In genomic region chr10:4646851-4647250, GRCm38 (mm10) we compare ENCODE assay signal across 22 mouse cellular contexts. TPM values are rescaled to one million over a fixed set of nuclear protein-coding genes. Genes with fewer than 3 reads are reported as not detected.
A peak's percentile ranks its signal among the peaks of the same experiment; 100 is the strongest.
DNase-seq lines count a peak whose midpoint lies in the region; ATAC-seq lines count a peak whose summit lies in the region.
"Had no signal": no experiment of that assay in that cellular context is flagged by ENCODE, and none has a peak within 500 bp of the region (broad histone marks: within the 10 kb centered on the region; RNA-seq: fewer than 3 reads in every experiment).

No protein-coding gene starts in this region.

- no peak for DNase-seq in frontal cortex, postnatal 10 days (ENCODE audit: low spot score in 2 of 2)
- DNase-seq in heart, postnatal 4 days: no peak
- DNase-seq in kidney, postnatal 25 days: no peak
- DNase-seq: adrenal gland, adult 8-10 months; adrenal gland, postnatal 14 days; adrenal gland, postnatal 36 days; B cell, adult 2 months; cerebellum, adult 11 months; cerebellum, adult 18-20 months; cerebellum, adult 8-10 months; cerebellum, adult 9-11 months; cerebellum, postnatal 14 days; cerebellum, postnatal 36 days; embryo, embryonic 11 days; forebrain, postnatal 0 days had no signal

- ATAC-seq in frontal cortex, adult (ENCODE audit: low TSS enrichment): peak; percentile 50; the same call in 1 of the 2 replicates
- peak; percentile 56; the same call in 1 of the 2 replicates for ATAC-seq in megakaryocyte, adult 5-6 weeks (ENCODE audit: poor library complexity, severe bottlenecking)
- ATAC-seq: activated CD4-positive, CD25-positive, alpha-beta regulatory T cell, adult 4 months; CD4-positive, CD25-positive, alpha-beta regulatory T cell, adult 4 months; forebrain, embryonic 13.5 days; forebrain, embryonic 15.5 days; forebrain, postnatal 0 days; Patski had no signal

RNA-seq across cellular contexts. Expression of gene Esr1, which starts 35.5 kb away (rescaled TPM):
- total RNA-seq in megakaryocyte, adult 5-6 weeks (2015): 3.9 and 4.0 TPM in 2 replicates
- 2.4 and 3.3 TPM in 2 replicates for total RNA-seq in megakaryocyte, adult 5-6 weeks (2017)
- total RNA-seq in heart, postnatal 4 days (2021): under 1 TPM; 0.41 to 0.52 TPM
